Mouse (Mus musculus): Measurements from ENCODE around the gene Atrnl1.

DNA sequence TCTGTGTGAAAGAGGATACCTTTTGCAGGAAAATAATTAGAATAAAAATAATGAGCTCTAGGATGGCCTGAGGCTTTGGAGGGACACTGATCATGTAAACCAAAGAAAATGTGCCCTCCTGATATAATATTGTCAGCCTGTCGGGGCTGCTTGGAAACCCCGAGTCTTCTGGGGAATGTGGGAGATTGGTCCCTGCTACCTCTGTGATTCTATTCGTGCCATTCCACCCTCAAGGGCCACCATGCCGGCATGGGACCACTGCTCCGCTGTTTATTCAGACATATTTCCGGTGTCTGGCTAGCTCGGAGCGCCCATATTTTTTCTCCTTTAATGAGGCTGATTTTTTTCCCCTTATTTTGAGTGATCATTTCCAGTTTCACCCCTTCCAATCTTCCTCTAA lies 11.7 kb upstream of the Atrnl1 start:
- TF ChIP-seq EP300 (optimal IDR thresholded peaks at IDR 0.05) (no peak), CTCF (IDR thresholded peaks at IDR 0.05; ENCODE audit: low read depth) (no peak)

All from stomach, postnatal 0 days (tissue).